Mouse (Mus musculus): ENCODE results near the gene Zfp385a.

Zfp385a gene

GRCm38 (mm10) chr15:103335488-103336235 is 4.2 kb downstream of the Zfp385a start:
- no peak for DNase-seq

- no peak for DNase-seq
Observed at GRCm38 (mm10) chr15:103335040-103335439, 4.9 kb downstream of the Zfp385a start.

GRCm38 (mm10) chr15:103334194-103334593 is 5.7 kb downstream of the Zfp385a start:
- DNase-seq: no peak

- no peak for DNase-seq
Observed at GRCm38 (mm10) chr15:103333738-103334137, 6.2 kb downstream of the Zfp385a start.

- DNase-seq: no peak
Observed at GRCm38 (mm10) chr15:103333081-103333615, 6.7 kb downstream of the Zfp385a start.

- peak; percentile 85 to 86 for DNase-seq
Observed at GRCm38 (mm10) chr15:103323455-103324247, 16.2 kb downstream of the Zfp385a start.

- no peak for DNase-seq
Observed at GRCm38 (mm10) chr15:103323070-103323454, 16.8 kb downstream of the Zfp385a start.

GRCm38 (mm10) chr15:103322396-103322795 is 17.5 kb downstream of the Zfp385a start:
- no peak for DNase-seq

- no peak for DNase-seq
Observed at GRCm38 (mm10) chr15:103321076-103321475, 18.8 kb downstream of the Zfp385a start.

- DNase-seq: no peak
Observed at GRCm38 (mm10) chr15:103318201-103318816, 21.6 kb downstream of the Zfp385a start.

GRCm38 (mm10) chr15:103317731-103318130 is 22.2 kb downstream of the Zfp385a start:
- DNase-seq: no peak

GRCm38 (mm10) chr15:103317120-103317519 is 22.8 kb downstream of the Zfp385a start:
- no peak for DNase-seq

GRCm38 (mm10) chr15:103315979-103316776 is 23.7 kb downstream of the Zfp385a start:
- no peak for DNase-seq

GRCm38 (mm10) chr15:103315011-103315502 is 24.8 kb downstream of the Zfp385a start:
- peak; percentile 67 to 80 for DNase-seq

- DNase-seq: no peak
Observed at GRCm38 (mm10) chr15:103314181-103314580, 25.7 kb downstream of the Zfp385a start.

GRCm38 (mm10) chr15:103313495-103314095 is 26.3 kb downstream of the Zfp385a start:
- DNase-seq: peak; percentile 54 to 60

- DNase-seq: no peak
Observed at GRCm38 (mm10) chr15:103310365-103310910, 29.5 kb downstream of the Zfp385a start, which contains the start of gene Gpr84. Gene Gpr84 (minus strand): TSS chr15:103310612.

GRCm38 (mm10) chr15:103308876-103309580 is 30.9 kb downstream of the Zfp385a start:
- no peak for DNase-seq

- no peak for DNase-seq
Observed at GRCm38 (mm10) chr15:103308056-103308875, 31.6 kb downstream of the Zfp385a start.

GRCm38 (mm10) chr15:103307125-103307524 is 32.8 kb downstream of the Zfp385a start:
- peak; percentile 91 to 96 for DNase-seq
